Mouse (Mus musculus): ENCODE measurements at regions not wholly inside any gene's neighbourhood (a gene's known extent, or its start where the extent isn't known, plus 50 kb on each side); places are given as distances from the start of the nearest gene placed in this dataset.
A peak's percentile ranks its signal among the peaks of the same experiment; 100 is the strongest.

DNA sequence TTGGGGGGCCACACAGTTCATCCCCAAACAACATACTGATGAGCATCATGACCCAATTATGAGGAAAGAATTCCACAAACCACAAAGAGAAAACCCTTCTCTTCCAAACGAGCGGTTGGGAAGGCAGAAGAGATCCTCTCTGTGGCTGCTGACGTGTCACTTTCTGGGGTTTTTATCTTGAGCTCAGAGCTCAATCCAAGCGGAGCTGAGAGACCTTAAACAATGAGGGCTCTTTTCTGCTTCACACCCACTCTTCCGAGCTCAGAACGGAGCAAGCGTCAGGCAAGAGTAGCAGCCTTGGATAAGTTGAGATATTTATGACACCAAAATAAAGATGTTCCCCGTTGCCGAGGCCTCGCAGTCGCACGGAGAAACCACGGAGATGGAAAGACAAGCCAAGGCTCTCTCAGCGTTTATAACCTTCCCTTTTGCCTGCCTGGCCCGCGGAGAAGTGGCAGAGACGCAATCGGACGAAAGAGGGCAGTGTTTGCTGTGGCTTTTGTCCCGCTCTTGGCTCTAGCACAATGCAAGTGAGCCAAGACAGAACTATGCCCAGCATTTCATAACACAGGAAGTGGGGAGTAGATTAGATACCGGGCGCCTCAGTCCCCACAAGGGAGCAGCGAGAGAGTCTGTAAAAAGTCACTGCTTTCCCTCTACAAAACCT, 100.7 kb downstream of the Chic2 start:
- TF ChIP-seq CTCF (IDR thresholded peaks at IDR 0.05; ENCODE audit: borderline replicate concordance, insufficient read depth, low read length): peak; percentile 91
- peak; percentile 58 for TF ChIP-seq POLR2A (IDR thresholded peaks at IDR 0.05; ENCODE audit: low read depth, low read length)
- H3K27ac ChIP-seq (ENCODE audit: insufficient read depth, low read length): peak overlapping the region; percentile 95

GRCm38 (mm10) chr5:74941426-74941825, 103.1 kb downstream of the Chic2 start:
- Histone ChIP-seq H3K4me3 (ENCODE audit: insufficient read depth, low read length) (no peak overlapping the region), H3K27ac (ENCODE audit: insufficient read depth, low read length) (no peak overlapping the region), H3K4me1 (ENCODE audit: control insufficient read depth, insufficient read depth, low read length) (peaks cover 6% of the 10 kb centered on the region)
- no peak for TF ChIP-seq CTCF (IDR thresholded peaks at IDR 0.05; ENCODE audit: borderline replicate concordance, insufficient read depth, low read length)

More for the DNA sequence above, 100.7 kb downstream of the Chic2 start:
- peak overlapping the region; percentile 8; the same call in 1 of the 2 replicates for H3K4me3 ChIP-seq (ENCODE audit: insufficient read depth, low read length)
- H3K4me1 ChIP-seq (ENCODE audit: control insufficient read depth, insufficient read depth, low read length): peaks cover 4% of the 10 kb centered on the region; the same call in 1 of the 2 replicates

DNA sequence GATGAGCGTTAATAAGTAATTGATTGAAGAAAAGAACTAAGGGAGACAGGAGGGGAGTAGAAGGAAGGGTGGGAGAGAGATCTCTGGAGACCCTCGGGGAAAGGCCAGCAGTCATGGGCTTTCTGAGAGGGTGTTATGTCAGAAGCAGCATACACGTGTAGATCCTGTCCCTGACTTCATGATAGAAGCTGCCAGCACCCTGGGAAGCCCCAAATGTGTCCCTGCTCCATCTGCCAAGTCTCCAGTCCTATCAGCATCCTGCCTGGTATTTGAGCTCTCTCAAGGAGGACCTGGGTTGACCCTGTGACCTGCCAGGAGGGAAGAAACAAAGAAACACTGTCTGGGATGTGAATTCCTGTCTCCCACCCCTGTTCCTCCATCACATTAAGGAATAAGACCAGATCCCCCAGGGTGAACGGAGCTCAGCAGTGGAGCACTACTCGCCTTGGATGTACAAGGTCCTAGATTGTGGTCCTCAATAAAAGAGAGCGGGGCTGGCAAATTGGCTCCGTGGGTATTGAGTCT, 107.1 kb downstream of the Chic2 start:
- Histone ChIP-seq H3K27ac (ENCODE audit: insufficient read depth, low read length) (no peak overlapping the region), H3K4me1 (ENCODE audit: control insufficient read depth, insufficient read depth, low read length) (peaks cover 6% of the 10 kb centered on the region), H3K4me3 (ENCODE audit: insufficient read depth, low read length) (no peak overlapping the region)
- no peak for TF ChIP-seq POLR2A (IDR thresholded peaks at IDR 0.05; ENCODE audit: low read depth, low read length)
- no peak for TF ChIP-seq CTCF (IDR thresholded peaks at IDR 0.05; ENCODE audit: borderline replicate concordance, insufficient read depth, low read length)

DNA sequence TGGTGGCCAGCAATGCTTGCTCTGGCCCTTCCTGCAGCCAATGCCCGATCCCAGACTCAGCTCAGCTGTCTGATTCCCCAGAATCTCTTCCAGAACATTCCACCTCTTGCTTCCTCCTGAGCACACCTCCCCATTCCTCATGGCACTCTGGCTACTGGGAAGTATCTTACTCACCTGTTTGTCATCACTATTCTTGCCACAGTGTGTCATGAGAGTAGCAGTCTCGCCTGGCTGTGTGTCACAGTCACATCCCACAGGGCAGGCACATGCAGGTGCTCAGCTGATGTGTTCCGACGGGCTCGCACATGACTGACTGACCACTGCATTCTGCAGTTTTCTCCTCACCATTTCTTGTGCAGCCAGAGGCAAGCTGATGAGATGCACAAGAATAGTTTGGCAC, 108.5 kb downstream of the Chic2 start:
- Histone ChIP-seq H3K4me1 (ENCODE audit: control insufficient read depth, insufficient read depth, low read length) (peaks cover 6% of the 10 kb centered on the region), H3K4me3 (ENCODE audit: insufficient read depth, low read length) (no peak overlapping the region), H3K27ac (ENCODE audit: insufficient read depth, low read length) (peak overlapping the region; percentile 37)
- TF ChIP-seq POLR2A (IDR thresholded peaks at IDR 0.05; ENCODE audit: low read depth, low read length) (no peak), CTCF (IDR thresholded peaks at IDR 0.05; ENCODE audit: borderline replicate concordance, insufficient read depth, low read length) (no peak)

DNA sequence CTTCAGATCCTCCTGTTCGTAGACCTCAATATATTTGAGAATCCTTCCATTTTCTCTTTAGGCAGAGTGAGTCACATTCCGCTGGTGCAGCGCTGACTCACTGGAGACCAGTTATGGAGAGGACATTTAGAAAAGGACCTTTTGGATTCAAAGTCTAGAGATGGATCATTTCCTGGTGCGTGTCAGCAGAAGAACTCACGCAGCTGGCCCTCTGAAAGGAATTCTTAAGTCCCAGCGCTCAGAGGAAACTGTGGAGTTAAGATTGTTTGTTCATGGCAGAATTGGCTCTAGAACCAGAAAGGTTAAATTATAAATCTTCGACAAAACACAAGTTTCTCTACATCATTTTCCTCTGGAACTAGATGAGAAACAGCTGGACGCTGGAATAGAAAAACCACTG, 108.9 kb downstream of the Chic2 start:
- TF ChIP-seq POLR2A (IDR thresholded peaks at IDR 0.05; ENCODE audit: low read depth, low read length) (no peak), CTCF (IDR thresholded peaks at IDR 0.05; ENCODE audit: borderline replicate concordance, insufficient read depth, low read length) (no peak)
- peaks cover 6% of the 10 kb centered on the region for H3K4me1 ChIP-seq (ENCODE audit: control insufficient read depth, insufficient read depth, low read length)
- peak overlapping the region; percentile 37 for H3K27ac ChIP-seq (ENCODE audit: insufficient read depth, low read length)
- H3K4me3 ChIP-seq (ENCODE audit: insufficient read depth, low read length): no peak overlapping the region

DNA sequence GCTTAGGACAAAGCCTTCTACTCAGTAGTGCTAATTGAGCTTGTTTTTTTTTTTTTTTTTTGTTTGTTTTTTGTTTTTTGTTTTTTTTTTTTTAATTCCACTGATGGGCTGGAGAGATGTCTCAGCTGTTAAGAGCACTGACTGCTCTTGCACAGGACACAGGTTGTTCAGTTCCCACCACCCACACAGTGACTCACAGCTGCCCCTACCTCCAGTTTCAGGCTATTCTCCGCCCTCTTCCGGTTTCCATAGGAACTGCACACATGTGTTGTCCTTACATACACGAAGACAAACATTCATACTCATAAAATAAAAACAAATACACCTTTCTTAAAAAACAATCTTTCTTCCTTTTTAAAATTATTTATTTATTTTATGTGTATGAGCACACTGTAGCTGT, 111.3 kb downstream of the Chic2 start:
- Histone ChIP-seq H3K4me3 (ENCODE audit: insufficient read depth, low read length) (no peak overlapping the region), H3K27ac (ENCODE audit: insufficient read depth, low read length) (no peak overlapping the region), H3K4me1 (ENCODE audit: control insufficient read depth, insufficient read depth, low read length) (peaks cover 4% of the 10 kb centered on the region)
- TF ChIP-seq POLR2A (IDR thresholded peaks at IDR 0.05; ENCODE audit: low read depth, low read length): no peak
- no peak for TF ChIP-seq CTCF (IDR thresholded peaks at IDR 0.05; ENCODE audit: borderline replicate concordance, insufficient read depth, low read length)

DNA sequence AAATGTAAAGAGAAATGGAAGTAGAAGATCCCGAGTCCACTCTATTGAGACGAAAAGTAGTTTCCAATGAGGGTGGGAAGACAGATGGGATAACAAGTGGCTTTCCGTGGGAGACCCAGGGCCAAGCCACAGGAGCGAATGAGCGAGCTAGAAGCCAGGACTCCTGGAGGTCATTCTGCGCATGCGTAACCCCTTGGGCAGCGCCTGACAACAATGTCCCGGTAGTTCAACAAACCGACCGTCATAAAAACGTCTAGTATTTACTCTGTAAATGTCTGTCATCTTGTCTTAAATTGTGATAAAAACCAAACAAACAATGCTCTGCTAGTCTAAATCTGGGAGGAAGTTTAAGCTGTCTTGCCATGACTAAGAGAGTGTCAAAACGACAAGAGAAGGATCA, 112.4 kb downstream of the Chic2 start:
- no peak for TF ChIP-seq CTCF (IDR thresholded peaks at IDR 0.05; ENCODE audit: borderline replicate concordance, insufficient read depth, low read length)
- no peak for TF ChIP-seq POLR2A (IDR thresholded peaks at IDR 0.05; ENCODE audit: low read depth, low read length)
- H3K4me1 ChIP-seq (ENCODE audit: control insufficient read depth, insufficient read depth, low read length): peaks cover 4% of the 10 kb centered on the region
- no peak overlapping the region for H3K4me3 ChIP-seq (ENCODE audit: insufficient read depth, low read length)
- no peak overlapping the region for H3K27ac ChIP-seq (ENCODE audit: insufficient read depth, low read length)

DNA sequence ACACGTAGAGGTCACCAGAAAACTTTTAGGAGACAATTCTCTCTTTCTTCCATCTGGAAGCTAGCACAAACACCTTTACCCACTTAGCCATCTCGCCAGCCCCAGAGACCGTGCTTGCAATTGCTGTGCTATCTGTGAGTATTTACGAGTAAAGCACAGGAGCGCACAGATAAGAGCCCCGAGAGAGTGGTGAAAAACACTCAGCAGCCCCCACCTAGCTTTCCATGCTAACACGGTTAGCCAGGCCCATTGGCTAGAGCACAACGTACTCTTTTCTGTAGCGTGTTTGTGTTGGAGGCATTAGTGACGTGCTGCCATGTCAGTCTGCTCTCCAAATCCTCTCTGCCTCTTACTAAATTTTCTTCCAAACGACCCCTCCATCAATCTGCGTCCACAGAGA, 112.8 kb downstream of the Chic2 start:
- H3K27ac ChIP-seq (ENCODE audit: insufficient read depth, low read length): no peak overlapping the region
- H3K4me3 ChIP-seq (ENCODE audit: insufficient read depth, low read length): no peak overlapping the region
- peaks cover 4% of the 10 kb centered on the region for H3K4me1 ChIP-seq (ENCODE audit: control insufficient read depth, insufficient read depth, low read length)
- TF ChIP-seq CTCF (IDR thresholded peaks at IDR 0.05; ENCODE audit: borderline replicate concordance, insufficient read depth, low read length) (no peak), POLR2A (IDR thresholded peaks at IDR 0.05; ENCODE audit: low read depth, low read length) (no peak)

DNA sequence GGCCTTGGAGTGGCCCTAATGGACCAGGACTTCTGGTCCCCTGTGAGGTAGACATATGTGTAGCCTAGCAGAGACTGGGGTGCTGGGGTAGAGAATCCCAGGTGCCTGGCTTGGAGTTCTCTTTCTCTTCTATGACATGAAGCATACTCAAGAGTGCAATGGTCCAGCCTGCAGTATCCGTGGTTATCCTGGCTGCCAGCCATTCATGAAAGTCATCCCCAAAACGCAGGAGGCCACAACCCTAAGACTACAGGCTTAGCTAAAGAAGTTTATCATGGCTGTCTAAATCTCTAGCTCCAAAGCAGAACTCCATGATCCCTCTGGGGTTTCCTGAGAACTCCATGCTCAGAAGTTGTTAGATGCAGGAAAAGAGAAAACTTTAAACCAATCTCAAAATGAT, 117.0 kb downstream of the Chic2 start:
- TF ChIP-seq POLR2A (IDR thresholded peaks at IDR 0.05; ENCODE audit: low read depth, low read length) (no peak), CTCF (IDR thresholded peaks at IDR 0.05; ENCODE audit: borderline replicate concordance, insufficient read depth, low read length) (no peak)
- no peaks in the 10 kb centered on the region for H3K4me1 ChIP-seq (ENCODE audit: control insufficient read depth, insufficient read depth, low read length)
- no peak overlapping the region for H3K27ac ChIP-seq (ENCODE audit: insufficient read depth, low read length)
- H3K4me3 ChIP-seq (ENCODE audit: insufficient read depth, low read length): no peak overlapping the region

DNA sequence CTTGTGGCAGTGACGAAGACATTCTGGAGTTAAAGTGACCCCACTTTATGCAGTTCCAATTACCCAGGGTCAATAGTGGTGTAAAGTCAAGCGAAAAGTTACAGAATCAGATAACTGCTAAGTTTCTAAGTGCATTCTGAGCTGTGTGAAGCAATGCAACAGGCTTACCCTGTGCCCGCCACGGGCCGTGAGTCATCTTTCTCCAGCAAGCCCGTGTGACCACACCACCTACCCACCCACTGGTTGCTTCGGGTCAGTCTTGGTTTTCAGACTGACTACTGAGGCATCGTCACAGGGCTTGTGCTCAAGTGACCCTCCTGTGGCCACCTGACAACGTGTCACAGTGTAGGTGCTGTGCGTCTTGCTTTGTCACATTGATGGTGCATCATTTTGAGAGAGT, 118.8 kb downstream of the Chic2 start:
- Histone ChIP-seq H3K4me3 (ENCODE audit: insufficient read depth, low read length) (no peak overlapping the region), H3K27ac (ENCODE audit: insufficient read depth, low read length) (no peak overlapping the region), H3K4me1 (ENCODE audit: control insufficient read depth, insufficient read depth, low read length) (no peaks in the 10 kb centered on the region)
- TF ChIP-seq POLR2A (IDR thresholded peaks at IDR 0.05; ENCODE audit: low read depth, low read length) (no peak), CTCF (IDR thresholded peaks at IDR 0.05; ENCODE audit: borderline replicate concordance, insufficient read depth, low read length) (no peak)

All from embryonic fibroblast, embryonic 13.5 days (primary cell).